Mouse (Mus musculus): ENCODE measurements around the gene Fxyd5.
A peak's percentile ranks its signal among the peaks of the same experiment; 100 is the strongest.

The Fxyd5 gene

DNA sequence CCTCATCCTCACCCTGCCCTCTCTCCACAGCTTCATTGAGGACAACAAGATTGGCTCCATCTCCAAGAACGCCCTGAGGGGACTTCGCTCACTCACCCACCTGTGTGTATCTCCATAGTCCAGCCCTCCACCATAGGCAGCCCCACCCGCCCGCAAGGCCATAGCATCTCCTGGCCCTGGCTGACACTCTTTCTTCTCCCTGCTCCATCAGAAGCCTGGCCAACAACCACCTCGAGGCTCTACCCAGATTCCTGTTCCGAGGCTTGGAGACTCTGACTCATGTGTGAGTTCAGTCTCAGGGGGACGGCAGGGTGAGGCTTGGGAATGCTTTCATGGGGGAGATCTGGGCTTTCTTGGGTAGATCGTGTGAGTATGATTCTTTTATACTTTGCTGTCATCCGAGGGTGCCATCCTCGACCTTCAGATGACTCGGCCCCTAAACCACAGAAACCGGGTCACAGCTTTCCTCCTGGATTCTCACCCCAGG, 20.8 kb upstream of the Fxyd5 start:
- DNase-seq (ENCODE audit: low read depth, low spot score), result no peak

DNA sequence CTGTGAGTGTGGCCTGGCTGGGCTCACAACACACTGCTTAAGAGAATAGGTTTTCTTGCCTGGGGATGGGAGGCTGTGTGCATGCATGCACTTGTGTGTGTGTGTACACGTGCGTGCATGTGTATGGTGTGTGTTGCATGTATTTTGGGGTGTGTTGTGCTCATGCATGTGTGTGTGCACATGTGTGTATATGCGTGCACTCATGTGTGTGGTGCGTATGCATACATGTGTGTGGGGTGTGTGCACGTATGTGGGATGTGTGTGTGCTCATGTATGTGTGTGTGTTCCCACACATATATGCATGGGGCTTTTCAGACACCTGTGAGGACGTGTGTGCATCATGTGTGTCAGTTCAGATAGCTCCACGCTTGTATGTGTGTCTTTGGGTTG, 18.3 kb upstream of the Fxyd5 start:
- no peak for DNase-seq (ENCODE audit: low read depth, low spot score)

DNA sequence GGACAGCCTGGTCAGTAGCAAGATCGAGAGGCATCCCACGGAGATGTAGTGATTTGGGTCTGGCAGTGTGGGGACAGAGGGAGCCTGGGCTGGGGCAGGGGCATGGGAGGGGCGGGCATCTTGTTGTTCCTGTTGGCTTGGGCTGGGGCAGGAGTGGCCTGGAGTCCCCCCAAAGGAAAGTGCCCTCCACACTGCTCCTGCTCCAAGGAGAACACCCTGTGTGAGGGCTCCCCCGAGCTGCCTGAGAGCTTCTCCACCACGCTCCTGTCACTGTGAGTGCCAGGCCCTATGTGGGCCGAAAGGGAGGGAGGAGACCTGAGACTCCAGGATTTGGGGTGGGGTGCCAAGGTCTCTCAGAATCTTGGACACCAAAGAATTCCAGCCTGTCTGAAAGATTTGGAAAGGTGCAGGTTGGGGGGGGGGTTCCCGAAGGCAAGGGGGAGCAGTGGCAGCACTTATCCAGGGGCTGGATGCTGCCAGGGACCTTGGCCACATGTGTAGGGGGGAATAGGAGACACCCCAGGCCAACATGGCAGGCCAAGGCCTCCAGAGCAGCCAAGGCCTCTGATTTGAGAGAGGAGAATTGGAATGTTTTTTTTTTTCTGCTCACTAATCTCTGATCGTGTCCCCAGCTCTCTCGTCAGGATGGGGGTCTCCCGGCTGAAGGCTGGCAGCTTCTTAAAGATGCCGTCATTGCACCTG, 17.8 kb upstream of the Fxyd5 start:
- DNase-seq (ENCODE audit: low read depth, low spot score), result no peak

DNA sequence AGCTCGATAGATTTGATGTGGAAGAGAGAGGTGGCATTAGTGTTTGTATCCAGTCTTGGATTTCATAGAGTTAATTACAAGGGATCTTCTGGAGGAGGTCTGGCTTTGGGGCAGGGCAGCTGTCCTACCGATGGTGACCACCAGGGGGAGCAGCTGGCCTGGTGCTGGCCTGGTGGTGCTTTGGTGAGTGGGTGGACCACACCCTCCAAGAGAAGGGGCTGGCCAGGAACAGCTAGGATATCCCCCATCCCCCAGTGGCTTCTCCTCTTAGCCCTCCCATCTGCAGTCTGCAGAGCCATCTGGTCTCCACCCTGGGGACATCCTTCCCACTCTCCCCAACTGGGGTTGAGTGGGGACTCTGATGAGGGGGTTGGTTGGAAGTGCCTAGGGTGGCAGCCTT, 16.8 kb upstream of the Fxyd5 start, which contains the start of gene Lgi4:
Gene Lgi4, plus strand, starts transcription at position 235 of the 400 bp plus-strand sequence.
- DNase-seq (ENCODE audit: low read depth, low spot score), result no peak

DNA sequence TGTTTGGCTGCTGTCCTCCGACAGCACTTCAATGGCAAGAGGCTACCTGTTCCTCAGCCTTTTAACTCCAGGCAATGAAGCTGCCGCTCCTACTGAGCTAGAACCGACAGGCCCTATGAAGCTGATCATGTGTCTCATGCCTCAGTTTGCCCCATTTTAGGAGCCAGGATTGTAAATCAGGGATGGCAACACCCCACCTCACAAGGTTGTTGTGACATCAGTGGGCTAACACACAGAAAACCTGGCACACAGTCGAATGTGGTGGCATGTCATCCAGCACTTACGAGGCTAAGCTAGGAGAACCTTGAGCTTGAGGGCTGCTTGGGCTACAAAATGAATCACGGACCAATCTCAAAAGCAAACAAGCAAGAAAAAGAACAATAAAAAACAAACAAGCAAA, 15.9 kb upstream of the Fxyd5 start:
- DNase-seq (ENCODE audit: low read depth, low spot score), result no peak

DNA sequence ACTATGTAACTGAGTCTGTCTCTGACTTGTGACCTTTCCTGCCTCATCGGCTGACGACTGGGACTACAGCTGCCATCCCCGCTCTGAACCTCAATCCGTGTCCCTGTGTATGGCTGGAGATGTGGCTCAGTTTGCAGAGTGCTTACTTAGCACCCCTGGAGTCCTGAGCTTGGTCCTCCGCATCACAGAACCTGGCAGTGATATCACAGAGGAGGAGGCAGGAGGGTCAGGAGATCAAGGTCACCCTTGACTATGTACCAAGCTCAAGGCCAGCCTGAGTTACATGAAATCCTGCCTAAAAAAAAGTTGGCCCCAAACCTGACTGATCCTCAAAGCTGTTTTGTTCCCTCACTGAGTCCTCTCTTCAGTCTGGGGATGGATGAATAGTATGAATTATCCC, 15.4 kb upstream of the Fxyd5 start:
- DNase-seq (ENCODE audit: low read depth, low spot score), result no peak

DNA sequence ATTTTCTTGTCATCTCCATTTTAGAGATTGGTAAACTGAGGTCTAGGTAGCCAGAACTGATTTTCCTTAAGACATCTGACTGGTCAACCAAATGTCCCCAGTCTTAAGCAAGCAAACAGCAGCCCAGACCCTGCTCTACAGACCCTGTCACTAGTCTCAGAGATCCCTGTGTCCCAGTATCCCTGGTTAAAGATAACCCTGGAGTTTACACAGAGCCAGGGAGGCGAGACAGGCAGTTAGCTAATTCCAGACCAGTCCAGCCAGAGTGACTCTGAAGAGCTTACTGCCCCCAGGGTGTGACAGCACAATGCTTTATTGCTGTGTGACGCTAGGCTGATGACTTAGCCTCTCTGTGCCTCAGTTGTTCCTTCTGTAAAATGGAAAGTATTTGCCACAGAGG, 14.8 kb upstream of the Fxyd5 start, which contains the start of gene Fxyd1:
Gene Fxyd1, minus strand, starts transcription at position 129 of the 400 bp plus-strand sequence.
- no peak for DNase-seq (ENCODE audit: low read depth, low spot score)

DNA sequence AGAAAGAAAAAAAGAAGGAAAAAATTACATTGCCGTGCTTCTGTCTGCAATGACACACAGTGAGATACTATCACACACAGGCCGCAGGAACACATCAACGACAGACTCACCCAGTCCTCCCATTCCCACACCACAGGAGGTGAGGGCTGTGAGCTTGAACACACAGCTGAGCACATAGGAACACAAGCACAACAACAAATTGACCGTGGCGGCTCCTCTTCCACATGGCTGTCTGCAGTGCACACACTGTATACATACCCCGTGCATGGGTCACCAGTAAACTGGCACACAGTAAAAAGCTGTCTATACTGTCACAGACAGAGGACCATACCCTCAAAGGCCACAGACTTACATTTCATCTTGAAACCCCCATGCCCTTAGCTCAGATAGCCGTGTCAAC, 14.2 kb upstream of the Fxyd5 start:
- no peak for DNase-seq (ENCODE audit: low read depth, low spot score)

DNA sequence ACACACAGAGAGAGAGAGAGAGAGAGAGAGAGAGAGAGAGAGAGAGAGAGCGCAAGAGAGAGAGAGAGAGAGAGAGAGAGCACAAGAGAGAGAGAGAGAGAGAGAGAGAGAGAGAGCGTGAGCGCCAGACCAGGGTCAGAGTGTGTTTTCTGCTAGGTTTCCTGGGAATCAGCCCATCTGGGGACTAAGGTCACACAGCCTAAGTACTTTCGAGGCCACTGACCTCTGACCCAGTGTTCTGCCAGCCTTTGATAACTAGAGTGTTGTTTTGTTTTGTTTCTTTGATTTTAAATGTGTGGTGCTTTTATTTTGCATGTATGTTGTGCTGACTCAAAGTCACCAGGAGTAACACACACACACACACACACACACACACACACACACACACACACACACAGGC, 13.6 kb upstream of the Fxyd5 start:
- no peak for DNase-seq (ENCODE audit: low read depth, low spot score)

DNA sequence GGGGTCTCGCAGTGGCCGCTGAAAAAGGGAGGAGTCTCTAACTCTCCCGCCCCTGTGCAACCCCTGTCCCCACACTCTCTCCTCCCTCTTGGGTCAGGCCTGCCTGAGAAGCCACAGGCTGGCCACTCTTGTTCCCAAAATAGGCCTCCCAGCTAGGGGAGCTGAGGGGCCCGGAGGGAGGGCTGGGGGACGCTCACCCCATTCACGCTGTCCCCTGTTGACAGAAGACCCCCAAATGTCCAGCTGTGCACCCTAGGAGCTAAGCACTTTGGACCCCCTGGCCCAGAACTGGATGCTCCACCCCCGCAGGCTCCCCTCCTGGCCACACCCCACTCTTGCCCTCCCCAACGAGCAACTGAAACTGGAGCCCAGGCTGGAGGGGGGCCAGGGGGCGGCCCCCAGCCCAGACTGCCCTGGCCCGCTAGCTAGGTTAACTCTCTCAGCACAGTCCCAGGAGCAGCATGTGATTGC, 13.1 kb upstream of the Fxyd5 start:
- DNase-seq (ENCODE audit: low read depth, low spot score), result no peak

DNA sequence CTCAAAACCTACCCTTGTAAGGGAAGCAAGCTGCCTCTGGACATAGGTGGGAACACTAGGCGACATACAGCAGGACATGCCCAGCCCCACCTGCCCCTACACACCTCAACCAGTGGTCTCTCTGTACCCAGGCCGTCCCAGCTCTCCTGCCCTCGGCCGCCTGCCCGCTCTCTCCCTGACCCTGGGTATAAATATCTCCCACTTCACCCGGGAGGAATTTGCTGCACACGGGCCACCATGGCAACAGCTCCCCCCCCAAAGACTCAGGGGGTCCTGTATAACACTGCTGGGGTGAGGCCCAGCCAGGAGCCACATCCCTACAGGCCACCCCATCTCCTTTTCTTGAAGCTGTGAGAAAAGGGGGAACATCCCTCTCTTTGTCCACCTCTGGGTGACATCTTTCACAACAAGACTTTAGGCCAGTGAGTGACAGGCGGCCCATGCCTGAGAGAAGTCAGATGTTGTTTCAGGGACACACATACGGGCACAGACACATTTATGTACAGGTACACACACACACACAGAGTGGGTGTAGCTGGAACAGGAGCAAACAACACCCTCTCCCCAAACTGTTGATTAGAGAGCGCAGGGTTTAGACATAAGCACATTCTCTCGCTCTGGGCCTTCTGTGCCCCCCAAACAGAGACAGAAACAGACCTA, 12.5 kb upstream of the Fxyd5 start:
- DNase-seq (ENCODE audit: low read depth, low spot score), result no peak

DNA sequence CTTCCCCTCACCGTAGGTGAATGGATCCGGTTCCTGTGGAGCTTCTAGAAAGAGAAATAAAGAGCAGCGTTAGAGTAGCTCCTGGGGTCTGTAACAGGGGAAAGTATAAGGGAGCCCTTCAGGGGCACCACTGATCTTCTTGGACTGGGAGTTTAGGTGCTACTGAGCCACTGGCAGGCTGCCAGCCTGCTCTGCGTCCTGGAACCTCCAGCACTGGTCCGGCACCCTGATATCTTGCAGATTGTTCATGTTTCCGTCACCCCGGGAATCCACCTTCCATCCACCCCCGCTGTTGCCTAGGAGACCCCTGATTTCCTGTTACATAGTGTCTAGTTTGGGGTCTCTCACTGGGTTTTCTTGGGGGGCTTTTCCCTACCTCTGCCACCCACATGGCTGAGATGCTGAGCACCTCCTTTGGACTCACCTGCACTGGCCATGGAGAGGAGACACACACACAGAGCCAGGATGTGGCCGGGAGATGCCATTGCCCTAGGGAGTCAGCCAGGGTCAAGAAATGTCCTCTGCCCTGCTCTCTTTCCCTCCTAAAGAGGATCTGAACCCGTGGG, 11.7 kb upstream of the Fxyd5 start:
- no peak for DNase-seq (ENCODE audit: low read depth, low spot score)

DNA sequence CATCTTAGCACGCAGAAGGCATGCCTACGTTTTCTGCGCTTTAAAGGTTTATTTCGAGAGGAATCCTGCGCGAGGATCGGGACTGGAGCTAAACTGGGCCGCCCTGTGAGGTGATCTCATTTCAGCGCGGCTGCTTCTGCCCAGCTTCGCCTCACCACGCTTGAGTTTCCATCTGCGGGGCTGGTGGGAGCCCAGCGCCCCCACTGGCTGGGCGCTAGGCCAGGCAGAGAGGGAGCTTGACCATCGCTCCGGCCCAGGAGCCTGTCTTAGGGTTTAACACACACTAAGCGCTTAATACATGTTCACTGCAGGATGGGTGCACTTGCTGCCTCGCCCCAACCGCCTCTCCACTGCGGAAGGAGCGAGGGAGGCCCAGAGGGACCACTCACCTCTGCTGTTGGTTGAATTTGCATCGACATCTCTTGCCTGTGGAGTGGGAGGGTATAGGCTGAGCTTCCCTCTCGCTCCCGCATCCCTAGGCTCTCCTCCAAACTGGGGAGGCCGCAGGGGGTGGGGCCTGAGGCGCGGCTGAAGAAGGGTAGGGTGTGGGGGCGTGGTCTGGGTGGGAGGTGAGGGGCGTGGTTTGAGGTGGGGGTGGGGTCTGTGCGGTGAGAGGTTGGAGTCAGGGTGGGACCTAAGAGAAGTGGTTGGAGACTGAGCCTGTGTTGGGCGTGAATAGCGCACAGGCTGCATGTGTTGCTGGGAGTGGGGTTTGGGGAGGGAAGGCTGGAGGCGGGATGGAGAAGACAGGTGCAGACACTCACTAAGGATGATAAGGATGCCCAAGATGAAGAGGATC, 10.6 kb upstream of the Fxyd5 start:
- peak; percentile 74 for DNase-seq (ENCODE audit: low read depth, low spot score)

DNA sequence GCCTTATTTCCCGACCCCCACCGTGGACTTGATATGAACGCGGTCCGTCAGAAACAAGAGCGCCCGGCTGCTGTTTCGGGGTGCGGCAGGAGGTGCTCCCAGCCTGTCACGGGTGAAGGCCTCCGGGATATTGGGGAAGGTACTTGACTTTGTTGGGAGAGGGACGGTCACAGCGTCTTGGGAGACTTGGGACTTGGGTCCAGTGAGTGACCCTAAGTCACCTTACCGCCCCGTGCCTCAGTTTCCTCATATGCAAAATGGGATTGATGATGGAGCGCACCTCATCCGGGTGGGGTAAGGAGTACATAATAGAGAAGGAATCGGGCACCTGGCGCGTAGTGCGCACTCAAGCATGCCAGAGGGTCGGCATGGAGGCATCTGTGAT, 10.0 kb upstream of the Fxyd5 start:
- DNase-seq (ENCODE audit: low read depth, low spot score), result no peak

DNA sequence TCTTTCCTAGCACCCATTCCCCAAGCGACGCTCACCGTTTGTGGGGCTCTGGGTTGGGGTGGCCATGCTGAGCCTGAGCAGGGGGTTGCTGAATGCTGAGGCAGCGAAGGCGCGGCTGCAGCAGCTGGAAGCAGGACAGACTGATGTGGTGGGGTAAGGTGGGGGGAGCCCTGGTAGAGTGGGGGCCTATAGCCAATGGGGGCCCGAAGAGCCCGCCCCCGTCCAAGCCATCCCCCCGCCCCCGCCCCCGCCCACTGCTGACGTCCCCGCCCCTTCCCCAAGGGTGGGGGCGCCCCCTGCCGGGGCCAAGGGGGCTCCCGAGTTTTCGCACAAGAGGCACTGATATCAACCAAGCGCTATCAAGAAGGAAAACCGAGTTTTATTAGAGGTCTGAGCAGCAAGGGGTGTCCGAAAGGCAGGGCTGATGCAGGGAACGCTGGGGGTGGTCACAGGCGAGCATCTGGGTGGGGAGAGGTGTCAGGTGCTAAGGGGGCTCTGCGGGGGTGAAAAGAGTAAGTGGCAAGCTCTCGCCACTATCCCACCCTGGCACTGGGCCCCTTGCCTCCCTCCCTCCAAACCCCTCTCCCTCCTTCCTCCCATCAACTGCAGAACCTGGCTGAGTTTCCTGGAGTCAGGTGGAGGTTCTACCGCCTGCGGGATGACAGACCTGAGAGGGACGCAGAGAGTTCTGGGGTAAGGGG, 9.2 kb upstream of the Fxyd5 start, which contains the start of gene Fxyd7:
Gene Fxyd7, minus strand, starts transcription at position 147 of the 701 bp plus-strand sequence.
- peak; percentile 11 for DNase-seq (ENCODE audit: low read depth, low spot score)

DNA sequence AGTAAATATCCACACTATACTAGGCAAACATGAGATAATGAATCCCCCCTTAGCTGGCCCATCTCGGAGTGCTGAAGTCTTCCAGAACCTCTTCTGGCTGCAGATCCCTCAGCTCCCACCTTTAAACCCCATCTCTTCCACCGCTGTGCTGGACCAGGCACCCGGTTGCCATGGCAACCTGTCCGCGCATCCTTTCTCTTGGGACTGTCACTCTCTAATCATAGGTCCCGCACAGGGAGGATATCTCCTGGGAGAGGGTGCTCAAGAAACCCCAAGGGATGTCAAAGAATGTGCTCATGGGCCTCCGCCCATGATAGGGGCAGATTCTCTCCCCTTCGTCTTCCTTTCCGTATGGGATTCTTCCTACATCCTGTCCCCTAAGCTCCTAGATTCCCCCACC, 8.6 kb upstream of the Fxyd5 start:
- DNase-seq (ENCODE audit: low read depth, low spot score), result peak; percentile 21

DNA sequence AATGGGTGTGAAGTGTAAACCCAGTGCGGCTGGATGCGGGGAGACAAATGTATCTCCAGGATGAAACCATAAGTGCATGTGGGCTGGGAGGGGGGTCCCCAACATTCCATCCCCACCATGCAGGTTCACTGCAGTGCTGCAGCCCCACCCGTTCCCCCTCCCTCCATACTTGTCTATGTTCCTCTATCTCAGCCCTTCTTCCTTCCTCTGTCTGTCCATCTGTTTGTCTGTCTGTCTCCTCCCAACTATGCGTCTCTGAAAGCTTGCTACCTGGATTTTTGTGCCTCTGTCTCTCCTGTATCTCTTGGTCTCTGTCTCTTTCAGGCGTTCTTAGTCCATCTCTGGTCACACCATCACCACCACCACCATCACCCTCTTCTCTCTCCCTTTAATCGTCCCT, 8.2 kb upstream of the Fxyd5 start:
- DNase-seq (ENCODE audit: low read depth, low spot score), result no peak

DNA sequence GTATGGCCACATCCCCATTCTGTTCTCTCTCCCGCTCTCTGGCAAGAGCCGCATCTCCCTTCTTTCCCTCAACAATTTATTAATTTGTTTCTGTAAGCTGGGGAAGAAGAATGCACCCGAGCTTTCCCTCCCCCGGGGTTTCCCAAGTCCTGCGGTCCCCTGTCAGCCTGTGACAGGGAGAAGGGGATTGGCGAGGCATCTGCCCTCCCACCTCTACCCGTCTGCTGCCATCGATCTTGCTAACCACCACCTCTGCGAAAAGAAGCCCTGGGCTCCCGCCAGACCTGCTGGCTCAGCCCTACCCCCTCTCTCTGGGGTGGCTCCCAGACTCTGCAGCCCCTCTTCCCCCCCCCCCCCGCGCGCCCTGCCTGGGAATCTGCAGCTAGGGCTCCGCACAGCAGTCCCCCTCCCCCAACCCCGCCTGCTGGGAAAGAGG, 7.6 kb upstream of the Fxyd5 start:
- DNase-seq (ENCODE audit: low read depth, low spot score), result peak; percentile 55

DNA sequence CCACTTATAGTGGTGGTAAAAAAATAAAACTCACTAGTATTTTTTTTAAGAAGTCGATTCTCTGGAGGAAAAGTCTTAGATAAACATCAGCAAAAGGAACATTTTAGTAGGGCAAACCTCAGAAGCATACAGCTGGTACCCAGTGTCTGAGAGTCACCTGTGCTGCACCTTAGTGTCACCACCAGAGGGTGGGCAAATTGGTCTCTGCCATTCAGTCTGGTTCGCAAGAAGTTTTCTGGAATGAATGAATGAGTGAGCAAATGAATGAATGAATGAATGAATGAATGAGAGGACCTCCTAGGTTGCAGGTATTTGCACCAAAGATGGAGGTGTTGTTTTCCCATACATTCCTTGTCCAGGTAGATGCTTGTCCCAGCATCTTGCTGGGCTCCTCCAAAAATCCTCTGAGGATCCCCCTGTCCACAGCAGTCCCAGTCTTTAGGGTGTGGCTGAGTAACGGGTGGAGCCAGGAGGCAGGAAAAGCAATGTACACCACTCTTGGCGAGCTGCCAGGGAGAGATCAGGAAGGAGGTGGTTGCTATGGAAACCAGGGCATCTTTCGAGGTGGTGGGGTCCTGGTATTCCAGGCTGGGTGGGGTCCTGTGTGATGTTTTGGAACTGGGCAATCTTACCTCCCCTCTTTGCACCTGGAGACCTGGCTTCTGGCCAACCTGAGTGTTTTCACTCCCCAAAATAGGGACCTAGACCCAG, 7.0 kb upstream of the Fxyd5 start:
- DNase-seq (ENCODE audit: low read depth, low spot score), result peak; percentile 6

DNA sequence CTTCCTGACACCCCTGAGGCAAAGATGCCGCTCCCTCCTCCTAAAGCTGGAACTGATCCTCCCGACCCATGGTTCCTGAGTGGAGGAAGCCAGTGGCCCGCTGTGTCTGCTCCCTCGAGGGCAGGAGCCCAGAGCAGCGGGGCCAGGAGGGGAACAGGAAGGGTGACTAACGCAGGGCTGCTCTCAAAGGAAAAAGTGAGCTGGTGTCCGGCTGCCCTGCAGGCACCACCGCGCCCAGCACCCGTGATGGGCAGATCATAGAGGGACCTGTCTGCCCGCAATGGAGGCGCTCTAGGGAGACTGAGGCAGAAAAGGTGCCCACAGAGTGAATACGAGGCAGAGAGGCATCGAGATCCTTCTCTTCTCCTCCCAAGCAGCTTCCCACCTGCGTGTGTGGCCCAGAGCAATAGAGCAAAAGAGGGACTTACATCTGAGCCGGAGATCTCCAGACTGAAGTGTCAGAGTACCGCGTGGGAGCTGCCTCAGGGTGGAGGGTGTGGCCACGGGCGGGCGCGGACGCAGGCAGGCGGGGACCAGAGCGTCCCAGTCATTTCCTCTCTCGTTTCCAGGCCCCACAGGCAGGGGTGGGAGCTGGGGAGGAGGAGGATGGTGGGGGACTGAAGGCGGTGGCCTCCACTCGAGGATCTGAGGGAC, 492 bp downstream of the Fxyd5 start:
- DNase-seq (ENCODE audit: low read depth, low spot score), result no peak

Measured in telencephalon, adult 2 months (tissue).